Mouse (Mus musculus): ENCODE measurements around the gene Gm10203. TPM values are rescaled to one million over a fixed set of nuclear protein-coding genes. Genes with fewer than 3 reads are reported as not detected.
"Not testable (repeated sequence)": the region's sequence is repeated elsewhere in the genome, so short reads cannot be mapped to it uniquely, and the experiment has no call there.

Gm10203 gene
- not detected for total RNA-seq (2021)
- long read RNA-seq: 0 reads

DNA sequence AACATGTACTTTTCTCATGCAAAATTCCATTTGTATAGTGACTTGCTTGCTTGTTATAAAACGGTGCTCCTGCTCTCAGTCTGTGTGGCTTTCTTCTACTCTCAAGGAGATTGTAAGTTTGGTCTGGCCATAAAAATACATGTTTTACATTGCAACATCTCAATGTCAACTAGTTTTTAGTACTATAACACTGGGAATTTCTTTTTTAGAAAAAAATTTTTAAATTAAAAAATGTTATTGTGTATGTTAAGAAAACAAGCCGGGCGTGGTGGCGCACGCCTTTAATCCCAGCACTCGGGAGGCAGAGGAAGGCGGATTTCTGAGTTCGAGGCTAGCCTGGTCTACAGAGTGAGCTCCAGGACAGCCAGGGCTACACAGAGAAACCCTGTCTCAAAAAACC lies at the start of gene Gm10203:
Gene Gm10203, plus strand, starts transcription at position 301 of the 400 bp plus-strand sequence.
- DNase-seq (ENCODE audit: low spot score in 2 of 2): not testable (repeated sequence)

DNA sequence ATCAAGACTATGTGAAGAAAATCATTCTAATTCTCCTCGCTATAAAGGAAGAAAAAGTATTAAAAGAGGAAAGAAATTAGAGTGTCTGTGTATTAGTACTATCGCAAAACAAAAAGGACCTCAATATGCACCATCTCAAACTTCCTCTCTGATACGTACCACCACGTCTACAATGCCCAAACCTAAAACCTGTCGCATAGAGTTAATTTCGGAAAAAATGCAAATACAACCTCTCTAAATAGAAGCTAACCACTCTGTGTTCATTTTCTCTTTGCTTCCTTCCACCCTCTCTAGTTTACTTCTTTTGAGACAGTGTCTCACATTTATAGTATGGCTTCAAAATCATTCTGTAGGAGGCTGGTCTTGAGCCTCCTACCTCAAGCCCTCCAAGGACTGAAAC lies 37.6 kb upstream of the Gm10203 start:
- DNase-seq (ENCODE audit: low spot score in 2 of 2): no peak

- no peak for DNase-seq (ENCODE audit: low spot score in 2 of 2)
Measured at GRCm38 (mm10) chr6:149093465-149093864, 36.5 kb upstream of the Gm10203 start.

- DNase-seq (ENCODE audit: low spot score in 2 of 2): no peak
Measured at GRCm38 (mm10) chr6:149094555-149094954, 35.4 kb upstream of the Gm10203 start.

DNA sequence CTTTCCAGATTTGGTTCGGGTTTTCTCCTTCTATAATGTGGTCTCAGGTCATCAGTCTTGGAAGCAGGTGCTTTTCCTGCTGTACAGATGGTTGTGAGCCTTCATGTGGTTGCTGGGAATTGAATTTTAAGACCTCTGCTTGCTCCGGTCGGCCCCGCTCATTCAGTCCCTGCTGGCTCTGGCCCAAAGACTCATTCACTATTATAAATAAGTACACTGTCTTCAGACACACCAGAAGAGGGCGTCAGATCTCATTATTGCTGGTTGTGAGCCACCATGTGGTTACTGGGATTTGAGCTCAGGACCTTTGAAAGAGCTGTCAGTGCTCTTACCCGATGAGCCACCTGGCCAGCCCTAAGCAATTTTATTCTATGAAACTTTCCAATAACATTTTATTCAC lies 34.6 kb upstream of the Gm10203 start:
- no peak for DNase-seq (ENCODE audit: low spot score in 2 of 2)

DNA sequence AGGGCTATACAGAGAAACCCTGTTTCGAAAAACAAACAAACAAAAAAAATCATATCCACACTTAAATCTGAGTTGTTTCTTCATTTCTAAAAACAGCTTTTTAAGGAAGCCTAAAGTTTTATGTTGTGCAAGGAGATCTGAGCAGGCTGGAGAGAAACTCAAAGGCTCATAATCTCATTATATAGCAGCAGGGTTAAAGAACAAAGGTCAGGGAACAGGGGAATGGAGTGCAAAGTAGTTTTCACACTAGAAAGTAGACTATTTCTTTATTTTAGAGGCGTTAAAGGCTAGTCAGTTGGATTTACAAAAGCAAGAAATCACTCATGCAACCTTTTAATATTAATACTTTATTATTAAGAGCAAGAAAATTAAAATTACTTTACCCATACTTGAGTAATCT lies 33.7 kb upstream of the Gm10203 start:
- DNase-seq (ENCODE audit: low spot score in 2 of 2): no peak

GRCm38 (mm10) chr6:149097276-149097675 lies 32.7 kb upstream of the Gm10203 start:
- DNase-seq (ENCODE audit: low spot score in 2 of 2): no peak

DNA sequence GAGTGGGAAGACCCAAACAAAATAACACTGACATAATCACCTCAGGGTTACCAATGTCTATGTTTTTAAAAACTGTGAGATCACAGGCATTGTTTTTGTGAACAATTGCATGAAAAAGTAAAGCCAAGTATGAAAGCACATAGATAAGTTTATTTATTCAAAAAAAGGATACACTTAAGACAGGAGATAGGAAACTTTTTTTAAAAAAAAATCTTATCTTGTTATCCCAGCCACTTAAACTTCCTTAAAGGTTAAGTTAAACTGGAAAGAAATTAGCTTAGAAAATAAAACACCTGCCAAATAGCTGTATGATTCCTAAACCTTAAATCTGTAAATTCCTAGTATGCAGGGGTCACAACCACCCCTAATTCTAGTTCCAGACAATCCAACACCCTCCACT lies 31.0 kb upstream of the Gm10203 start:
- DNase-seq (ENCODE audit: low spot score in 2 of 2): no peak

DNA sequence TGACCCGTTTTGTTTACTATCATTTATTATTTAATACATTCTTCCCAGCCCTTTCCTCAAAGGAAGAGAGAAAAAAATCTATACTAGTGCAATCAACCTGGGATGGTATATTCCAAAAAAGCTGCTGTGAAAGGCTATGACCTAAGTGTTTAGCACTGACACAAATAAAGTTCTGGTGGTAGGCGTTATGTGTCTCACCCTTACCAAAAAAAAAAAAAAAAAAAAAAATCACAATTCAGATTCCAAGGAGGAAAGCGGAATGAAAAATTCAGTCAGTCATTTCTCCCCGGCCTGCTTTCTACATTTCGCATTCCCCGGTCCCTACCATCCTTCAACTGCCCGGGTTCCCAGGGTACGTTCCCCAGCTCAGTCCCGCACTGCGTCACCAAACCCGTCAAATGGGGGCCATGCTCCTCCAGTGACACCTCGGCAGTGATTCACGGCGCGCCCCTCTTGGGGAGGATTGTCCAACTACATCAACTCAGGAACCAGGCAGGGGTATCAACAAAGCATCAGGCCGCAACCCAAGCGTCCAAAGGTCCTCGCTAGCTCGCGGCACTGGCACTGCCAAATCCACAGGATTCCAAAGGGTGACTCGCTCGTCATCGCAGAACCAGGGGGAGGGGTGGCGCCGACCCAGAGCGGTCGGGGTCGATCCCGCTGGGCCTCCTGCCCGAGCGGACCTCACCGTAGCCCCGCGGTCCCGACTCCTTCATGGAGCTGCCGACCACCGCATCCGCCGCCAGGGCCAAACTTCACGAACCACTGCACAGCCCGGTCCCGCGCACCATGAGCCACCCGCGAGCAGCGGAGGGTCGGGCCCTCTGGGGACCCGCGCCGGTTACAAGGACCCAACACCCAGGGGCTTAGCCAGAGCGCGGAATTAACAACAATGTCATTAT lies 29.5 kb upstream of the Gm10203 start:
- peak; percentile 69 to 75 for DNase-seq (ENCODE audit: low spot score in 2 of 2)

DNA sequence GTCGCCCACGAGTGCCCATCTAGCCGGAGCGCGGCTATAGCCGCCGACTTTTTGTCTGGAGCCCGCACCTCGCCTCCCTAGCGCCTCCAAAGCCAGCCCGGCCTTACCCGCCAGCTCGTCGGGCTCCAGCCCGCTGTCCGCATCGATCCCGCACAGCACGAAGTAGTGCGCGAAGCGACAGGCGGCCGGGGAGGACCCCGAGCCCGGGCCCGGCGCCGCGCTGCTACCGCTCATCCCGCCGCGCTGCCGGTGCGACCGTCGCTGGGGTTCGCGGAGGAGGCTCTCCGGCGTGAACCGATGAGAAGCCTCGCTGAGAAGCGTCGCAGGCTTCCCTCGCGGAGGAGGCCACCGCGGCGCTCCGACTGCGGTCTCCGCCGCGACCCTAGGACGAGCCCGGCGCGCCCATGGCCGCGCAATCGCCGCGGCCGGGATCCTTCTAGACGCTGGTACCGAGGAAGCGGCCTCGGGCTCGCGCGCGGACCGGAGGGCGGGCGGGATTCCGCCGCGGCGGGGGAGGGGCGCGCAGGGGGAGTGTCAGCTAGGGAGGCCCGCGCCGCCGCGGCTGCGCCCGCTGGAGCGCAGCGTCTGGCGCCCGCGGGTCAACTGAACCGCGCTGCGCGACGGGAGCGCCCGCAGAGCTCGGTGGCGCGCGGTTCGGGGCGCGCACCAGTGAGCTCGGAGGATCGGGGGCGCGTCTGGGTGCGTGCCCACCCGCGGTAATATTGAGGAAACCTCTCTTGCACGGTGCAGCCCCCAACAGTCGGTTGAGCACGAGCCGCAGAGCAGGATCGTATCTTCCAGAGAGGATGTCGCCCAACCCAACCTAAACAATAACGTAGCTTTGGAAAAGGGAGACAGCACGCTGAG lies 28.7 kb upstream of the Gm10203 start, which contains the start of gene Dennd5b:
Gene Dennd5b, minus strand, starts transcription at position 605 of the 867 bp plus-strand sequence.
- peak; percentile 72 to 86 for DNase-seq (ENCODE audit: low spot score in 2 of 2)

DNA sequence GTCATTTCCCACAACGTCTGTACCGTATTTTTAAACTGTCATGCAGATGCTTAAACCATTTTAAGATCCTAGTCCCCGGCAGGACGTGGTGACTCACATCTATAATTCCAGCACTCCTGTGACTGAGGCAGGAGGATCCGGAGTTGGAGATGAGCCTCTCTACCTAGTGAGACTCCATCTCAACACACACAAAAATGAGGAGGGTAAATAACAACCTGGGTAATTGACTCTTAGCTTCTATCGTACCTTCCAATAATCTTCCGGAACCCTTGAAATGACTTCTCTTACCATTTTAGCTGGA lies 28.1 kb upstream of the Gm10203 start:
- no peak for DNase-seq (ENCODE audit: low spot score in 2 of 2)

- no peak for DNase-seq (ENCODE audit: low spot score in 2 of 2)
Measured at GRCm38 (mm10) chr6:149103451-149103850, 26.5 kb upstream of the Gm10203 start.

DNA sequence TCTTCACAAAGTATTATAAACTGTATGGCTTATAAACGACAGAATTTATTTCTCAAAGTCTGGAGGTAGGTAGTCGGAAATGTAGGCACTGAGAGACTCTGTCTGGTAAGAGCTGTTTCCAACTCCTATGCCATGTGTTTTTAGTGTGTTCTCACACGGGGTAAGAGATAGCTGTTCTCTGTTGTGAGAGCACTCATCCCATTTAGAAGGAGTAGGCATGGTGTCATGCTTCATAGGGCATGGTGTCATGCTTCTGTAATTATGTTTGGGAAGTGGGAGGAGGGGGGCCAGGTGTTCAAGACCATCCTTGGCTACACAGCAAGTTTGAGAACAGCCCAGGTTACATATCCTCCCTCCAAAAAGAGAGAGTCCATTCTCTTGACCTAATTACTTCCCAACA lies 22.4 kb upstream of the Gm10203 start:
- no peak for DNase-seq (ENCODE audit: low spot score in 2 of 2)

DNA sequence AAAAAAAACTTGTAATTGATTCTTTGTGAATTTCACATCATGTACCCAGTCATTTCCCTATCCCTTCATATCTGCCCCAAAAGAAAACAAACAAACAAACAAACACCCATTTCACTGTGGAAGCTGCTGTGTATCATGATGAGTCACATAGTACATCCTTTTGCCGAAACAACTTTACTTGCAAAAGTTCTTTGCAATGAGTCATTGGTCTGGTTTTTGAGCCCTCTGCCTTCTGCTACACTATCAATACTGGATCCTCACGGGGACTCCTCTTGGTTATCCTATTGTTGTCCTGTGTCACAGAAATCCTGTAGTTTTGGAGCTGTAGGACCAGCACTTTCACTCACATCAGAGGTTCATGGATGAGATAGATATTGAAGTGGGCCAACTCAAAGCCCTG lies 21.1 kb upstream of the Gm10203 start:
- DNase-seq (ENCODE audit: low spot score in 2 of 2): no peak

DNA sequence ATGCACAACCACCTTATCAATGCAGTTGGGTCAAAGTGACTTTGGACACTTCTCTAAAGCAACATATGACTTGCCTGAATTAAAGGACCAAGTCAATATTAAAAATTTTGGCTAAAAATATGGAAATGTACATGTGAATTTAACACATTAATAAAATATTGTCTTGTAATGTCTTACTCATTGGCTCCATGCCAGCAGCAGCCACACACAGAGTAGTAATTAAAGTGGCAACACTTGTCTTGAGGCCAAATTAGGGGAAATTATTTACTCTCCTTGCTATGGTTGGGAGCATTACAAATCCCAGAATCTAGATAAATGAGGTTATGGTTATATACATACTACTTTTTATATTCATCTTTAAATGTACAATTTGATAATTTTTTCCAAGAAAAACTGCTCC lies 13.0 kb upstream of the Gm10203 start:
- no peak for DNase-seq (ENCODE audit: low spot score in 2 of 2)

DNA sequence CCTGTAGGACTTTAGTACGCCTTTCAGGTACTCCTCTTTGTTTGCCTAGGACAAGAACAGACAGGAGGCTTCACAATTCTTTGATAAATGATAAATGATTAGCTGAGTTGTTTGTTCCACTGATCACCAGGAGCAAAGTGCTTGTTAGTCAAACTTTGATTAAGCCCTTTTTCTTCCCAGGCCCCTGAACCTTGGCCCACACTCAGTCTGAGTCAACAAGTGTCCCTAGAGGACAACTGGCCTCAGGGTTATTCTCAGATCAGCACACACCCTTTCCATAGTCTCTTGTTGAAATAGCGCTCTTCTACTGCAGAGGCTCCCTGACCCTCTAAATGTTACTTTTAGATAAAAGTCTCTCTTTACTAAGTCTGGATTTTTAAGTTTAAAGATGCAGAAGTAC lies 11.0 kb upstream of the Gm10203 start:
- DNase-seq (ENCODE audit: low spot score in 2 of 2): no peak

- peak; percentile 54 to 68 for DNase-seq (ENCODE audit: low spot score in 2 of 2)
Measured at GRCm38 (mm10) chr6:149119853-149120252, 10.1 kb upstream of the Gm10203 start.

DNA sequence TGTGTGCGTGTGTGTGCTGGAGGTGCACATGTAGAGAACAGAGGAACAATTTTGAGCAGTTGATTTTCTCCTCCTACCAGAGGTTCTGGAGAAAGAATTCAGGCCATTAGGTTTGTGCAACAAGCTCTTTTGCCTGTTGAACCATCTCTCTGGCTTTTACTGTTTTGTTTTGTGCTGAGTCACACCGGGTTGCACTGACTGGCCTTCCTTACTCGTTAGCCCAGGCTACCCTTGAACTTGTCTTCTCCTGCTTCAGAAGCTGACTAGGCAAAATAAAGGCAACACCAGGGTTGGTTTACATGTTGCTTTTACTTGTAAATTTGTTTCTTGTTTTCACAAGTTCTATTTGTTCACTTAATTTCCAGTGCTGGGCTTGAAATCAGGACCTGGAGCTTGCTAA lies 6.9 kb upstream of the Gm10203 start:
- no peak for DNase-seq (ENCODE audit: low spot score in 2 of 2)

- peak; percentile 31 for DNase-seq (ENCODE audit: low spot score in 2 of 2)
Measured at GRCm38 (mm10) chr6:149126675-149127074, 3.3 kb upstream of the Gm10203 start.

- DNase-seq (ENCODE audit: low spot score in 2 of 2): no peak
Measured at GRCm38 (mm10) chr6:149131111-149131510, 1.1 kb downstream of the Gm10203 start.

DNA sequence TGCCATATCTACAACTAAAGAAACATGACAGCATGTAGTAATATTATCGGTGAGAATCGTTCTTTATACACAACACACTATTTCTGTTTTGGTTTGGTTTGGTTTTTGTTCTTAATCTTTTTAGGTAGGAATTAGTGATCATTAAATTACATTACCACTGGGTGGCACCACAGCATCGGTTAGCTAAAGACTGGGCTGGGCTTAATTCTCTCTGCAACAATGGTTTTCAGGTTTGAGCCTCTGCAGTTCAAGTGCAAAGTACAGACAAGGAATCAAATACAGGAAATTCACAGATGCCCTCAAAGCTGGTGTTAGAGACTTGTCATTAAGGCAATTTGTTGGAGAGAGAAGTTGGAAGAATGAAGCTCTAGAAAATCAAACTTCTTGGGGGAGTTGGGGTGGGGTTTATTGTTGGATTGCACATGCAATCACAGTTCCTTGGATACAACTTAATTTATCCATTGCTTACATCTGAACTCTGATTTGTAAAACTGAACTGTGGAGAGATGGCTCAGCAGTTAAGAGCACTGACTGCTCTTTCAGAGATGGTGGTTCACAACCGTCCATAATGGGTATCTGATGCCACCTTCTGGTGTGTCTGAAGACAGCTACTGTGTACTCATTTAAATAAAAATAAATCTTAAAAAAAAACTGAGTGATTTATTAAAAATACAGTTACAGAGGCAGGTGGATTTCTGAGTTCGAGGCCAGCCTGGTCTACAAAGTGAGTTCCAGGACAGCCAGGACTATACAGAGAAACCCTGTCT lies 2.5 kb downstream of the Gm10203 start:
- DNase-seq (ENCODE audit: low spot score in 2 of 2): peak; percentile 19 to 32
